Mouse (Mus musculus) 416B (cell line): ENCODE measurements around the gene Cd160.

Experiments used
- DNase-seq: peaks from one replicate; pipeline ENCODE4 v3.0.0; 2011; ENCODE audit warnings: low read depth

Gene Cd160

DNA sequence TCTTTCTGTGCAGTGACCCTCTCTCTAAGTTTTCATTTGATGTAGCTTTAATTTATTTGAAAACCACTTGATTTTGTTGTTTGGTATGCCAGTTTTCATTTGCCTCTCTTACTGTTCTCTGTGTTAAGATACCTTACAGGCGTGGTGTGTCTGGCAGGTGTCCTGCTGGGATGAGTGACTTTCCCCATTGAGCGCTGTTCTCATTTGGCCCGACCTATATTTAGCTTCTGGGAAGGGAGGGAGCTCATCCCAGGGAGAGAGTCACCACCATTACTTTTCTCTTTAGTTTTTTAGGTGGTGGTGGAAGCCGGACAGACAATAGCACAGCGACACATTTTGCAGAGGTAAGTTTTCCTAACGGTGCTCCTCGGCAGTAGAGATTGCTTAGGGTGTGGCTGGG lies 71.5 kb downstream of the Cd160 start:
- no peak for DNase-seq

GRCm38 (mm10) chr3:96755935-96756334 lies 73.2 kb downstream of the Cd160 start:
- DNase-seq: no peak
